Mouse (Mus musculus) brain, embryonic 14.5 days (tissue): ENCODE results near the gene Dusp8. TPM values are rescaled to one million over a fixed set of nuclear protein-coding genes. Genes with fewer than 3 reads are reported as not detected.

Source experiments
- DNase-seq: peaks from one replicate; pipeline ENCODE4 v3.0.0-alpha.2; 2011; ENCODE audit warnings: low read depth
- CTCF ChIP-seq: fragments of 200-500 bp; IDR thresholded peaks from 2 replicates; pipeline ENCODE4 v1.5.1; 2012; ENCODE audit warnings: inconsistent platforms, mild to moderate bottlenecking, moderate library complexity, borderline replicate concordance; ENCODE audit not compliant: insufficient read depth, insufficient read length; ENCODE audit errors: extremely low read depth
- POLR2A ChIP-seq: fragments of 200-500 bp; IDR thresholded peaks from 2 replicates; pipeline ENCODE4 v1.6.1; 2012; ENCODE audit warnings: mild to moderate bottlenecking, inconsistent platforms, borderline replicate concordance; ENCODE audit not compliant: poor library complexity, insufficient read depth, insufficient read length, severe bottlenecking; ENCODE audit errors: extremely low read depth
- polyA plus RNA-seq: library from polyadenylated mRNA; depleted of rRNA; stranded (reverse); fragments of >200 nt; gene quantifications from 2 replicates; pipeline ENCODE4 v1.2.3, GENCODE M21; 2012

The Dusp8 gene
- polyA plus RNA-seq, 1 experiment = 145 TPM

DNA sequence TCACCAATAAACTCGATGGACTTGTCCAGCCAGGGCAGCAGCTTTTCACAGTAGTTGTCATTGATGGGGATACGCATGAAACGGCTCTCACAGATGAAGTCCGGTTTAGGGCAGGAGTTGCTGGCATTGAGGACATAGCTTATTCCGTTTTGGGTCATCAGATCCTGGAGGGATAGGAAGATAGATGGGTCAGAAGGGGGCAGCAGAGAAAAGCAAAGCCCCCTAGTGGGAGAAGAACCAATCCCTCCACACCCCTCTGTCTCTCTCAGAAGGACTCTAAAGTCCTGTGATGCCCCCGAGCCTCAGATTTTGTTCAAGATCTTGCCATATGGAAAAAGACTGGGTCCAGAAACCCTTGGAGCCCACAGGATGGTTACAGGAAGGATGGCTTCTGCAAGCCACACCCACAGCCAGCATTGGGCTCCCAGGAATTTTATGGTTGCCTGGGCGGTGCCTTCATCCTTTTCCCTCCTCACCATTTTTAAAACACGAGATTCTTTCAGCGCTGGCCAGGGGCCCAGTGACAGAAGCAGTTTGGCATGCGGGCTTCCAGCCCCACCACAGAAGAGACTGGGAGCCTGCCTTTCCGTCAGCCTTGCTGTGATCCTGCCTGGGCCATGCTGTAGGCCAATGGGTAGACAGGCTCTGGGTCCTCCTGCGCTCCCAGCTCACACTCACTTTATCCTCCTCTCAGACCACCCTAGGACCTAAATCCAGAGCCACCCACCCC is 11.9 kb downstream of the Dusp8 start:
- no peak for TF ChIP-seq POLR2A
- TF ChIP-seq CTCF = no peak
- DNase-seq = peak; percentile 68

DNA sequence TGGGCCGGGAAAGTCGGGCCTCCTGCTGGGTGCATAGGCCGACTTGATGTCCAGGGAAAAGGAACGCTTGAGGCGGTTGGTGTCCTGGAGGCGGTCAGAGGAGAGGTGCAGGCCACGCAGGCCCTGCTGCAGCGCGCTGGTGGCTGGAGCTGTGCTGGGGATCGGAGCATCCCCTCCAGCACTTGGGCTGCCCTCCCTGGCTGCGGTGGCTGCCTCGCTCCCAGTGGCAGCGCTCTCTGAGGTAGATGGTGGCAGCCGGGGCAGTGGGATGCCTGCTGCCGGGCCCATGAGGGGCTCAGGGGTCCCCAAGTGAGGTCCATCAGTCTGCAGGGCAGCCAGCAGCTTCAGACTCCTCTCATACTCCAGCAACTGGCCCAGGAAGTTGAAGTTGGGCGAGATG is 13.0 kb downstream of the Dusp8 start:
- no peak for TF ChIP-seq CTCF
- TF ChIP-seq POLR2A = no peak
- DNase-seq = no peak

DNA sequence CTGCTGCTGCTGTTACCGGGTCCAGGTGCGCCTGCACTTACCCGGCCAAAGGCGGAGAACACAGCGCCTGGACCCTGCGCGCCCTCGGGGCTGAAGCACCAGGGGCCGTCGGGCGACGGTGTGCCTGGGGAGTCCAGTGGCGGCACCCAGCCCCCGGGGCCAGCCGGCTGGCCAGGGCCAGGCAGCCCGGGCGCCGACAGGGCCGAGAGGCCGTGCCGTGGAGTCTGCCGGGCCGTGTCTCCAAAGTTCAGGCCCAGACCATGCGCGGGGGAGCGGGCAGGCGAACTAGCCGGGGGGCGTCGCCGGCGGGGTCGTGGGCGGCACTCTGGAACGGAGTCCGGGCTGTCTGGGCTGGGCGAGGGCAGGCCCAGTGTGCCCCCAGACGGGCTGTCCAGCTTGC is 13.5 kb downstream of the Dusp8 start:
- DNase-seq = no peak
- TF ChIP-seq CTCF = no peak
- no peak for TF ChIP-seq POLR2A

DNA sequence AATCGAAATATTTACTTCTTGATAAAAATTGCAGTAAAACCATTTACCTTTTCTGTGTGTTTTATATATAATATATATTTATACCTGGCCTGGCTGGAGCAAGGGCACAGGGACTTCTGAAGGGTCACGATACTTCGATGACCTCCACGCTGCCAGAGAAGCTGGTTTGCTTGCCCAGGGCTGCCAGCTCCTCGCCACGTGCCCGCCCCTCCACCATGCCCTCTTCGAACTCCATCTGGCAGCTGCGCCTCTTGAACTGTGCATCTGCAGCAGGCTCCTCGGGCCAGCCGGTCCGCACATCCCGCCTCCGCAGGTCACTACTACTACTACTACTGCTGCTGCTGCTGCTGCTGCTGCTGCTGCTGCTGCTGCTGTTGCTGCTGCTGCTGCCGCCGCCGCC is 13.9 kb downstream of the Dusp8 start:
- DNase-seq = peak; percentile 30
- TF ChIP-seq POLR2A = no peak
- no peak for TF ChIP-seq CTCF

DNA sequence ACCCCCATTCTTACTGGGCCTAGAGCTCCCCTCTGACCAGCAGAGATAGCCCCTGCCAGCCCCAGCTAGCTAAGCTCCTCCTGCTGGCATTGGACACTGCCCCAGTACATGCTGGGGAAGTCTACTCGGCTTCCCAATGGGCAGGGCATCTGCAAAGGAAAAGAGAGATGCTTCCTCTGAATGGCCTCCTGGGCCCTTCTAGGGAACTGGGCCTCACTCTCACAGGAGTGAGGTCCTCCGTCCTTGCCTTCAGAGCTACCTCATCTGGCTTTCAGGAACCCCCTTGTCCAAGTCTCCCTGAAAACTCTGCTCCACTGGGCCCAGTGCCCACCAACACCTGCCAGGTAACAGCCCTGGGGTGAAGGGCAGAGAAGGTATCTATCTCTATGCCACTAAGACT is 14.8 kb downstream of the Dusp8 start:
- no peak for TF ChIP-seq CTCF
- TF ChIP-seq POLR2A = no peak
- no peak for DNase-seq

DNA sequence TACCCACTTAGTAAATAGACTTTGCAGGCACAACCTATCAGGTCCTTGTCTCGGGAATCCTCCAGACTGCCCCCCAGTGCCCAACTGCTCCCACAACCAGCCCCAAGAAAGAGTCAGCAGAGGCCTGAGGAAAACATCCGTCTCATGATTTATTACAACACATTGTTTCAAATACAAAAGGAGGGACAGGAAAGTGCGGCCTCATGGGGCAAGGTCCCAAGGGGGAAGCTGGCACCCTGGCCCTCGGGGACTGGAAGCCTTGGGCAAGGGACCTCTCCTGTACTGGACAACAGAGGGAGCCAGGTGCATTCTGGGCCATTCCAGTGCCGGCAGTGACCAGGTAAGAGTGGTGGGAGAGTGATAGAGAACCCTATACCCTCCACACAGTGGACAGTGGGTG is 16.3 kb downstream of the Dusp8 start:
- no peak for DNase-seq
- no peak for TF ChIP-seq POLR2A
- TF ChIP-seq CTCF = no peak

DNA sequence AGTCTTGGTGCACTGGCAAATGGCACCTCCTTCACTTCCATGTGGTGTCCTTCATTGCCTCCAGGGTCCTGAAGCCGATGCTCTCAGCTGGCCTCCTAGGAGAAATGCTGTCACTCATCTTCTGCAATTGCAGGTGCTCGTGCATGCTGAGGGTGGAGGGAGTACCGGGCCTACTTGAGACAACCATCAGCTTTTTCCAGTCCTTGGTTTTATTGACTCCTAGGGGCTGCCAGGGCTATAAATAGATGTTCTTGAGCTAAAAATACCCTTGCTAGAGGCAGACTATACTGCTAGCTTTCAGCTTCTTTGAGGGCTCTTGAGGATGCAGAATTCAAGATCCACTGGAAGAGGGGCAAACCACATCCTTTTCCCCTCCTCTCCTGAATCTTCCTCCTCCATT is 18.5 kb downstream of the Dusp8 start:
- TF ChIP-seq CTCF = no peak
- TF ChIP-seq POLR2A = no peak
- peak; percentile 14 for DNase-seq

DNA sequence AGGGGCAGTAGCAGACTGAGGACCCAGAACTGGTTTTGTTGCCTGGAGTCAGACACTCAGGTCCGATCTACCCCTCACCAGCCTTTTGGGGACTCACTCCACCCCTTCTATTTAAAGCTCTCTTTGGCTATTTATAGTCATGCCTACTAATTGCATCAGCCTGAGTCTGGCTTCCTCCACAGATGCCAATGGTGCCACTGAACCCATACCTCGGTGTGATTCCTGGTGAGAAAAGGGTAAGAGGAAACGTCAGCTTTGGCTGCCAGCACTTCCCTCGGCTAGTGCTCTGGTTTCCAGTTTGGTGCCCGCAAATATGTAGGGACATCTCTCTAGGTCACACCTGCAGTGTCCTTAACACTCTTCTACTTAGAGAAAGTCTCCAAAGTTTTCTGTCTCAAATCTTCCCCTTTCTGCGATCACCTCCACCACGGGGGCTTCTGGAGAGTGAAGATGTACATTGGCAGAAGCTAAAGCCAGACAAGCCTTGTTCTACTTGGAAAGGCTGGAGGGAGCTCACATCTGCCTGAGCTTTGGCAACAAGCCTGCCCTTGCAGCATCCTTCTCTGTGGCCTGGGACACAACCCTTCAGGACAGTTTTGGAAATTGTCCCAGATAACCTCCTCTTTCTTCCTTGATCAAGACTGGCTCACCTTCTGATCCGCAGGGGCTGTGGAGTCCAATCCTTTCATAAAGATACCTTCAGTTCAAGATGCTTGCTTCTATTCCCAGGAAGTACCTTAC is 21.3 kb downstream of the Dusp8 start:
- DNase-seq = no peak
- no peak for TF ChIP-seq CTCF
- TF ChIP-seq POLR2A = no peak

DNA sequence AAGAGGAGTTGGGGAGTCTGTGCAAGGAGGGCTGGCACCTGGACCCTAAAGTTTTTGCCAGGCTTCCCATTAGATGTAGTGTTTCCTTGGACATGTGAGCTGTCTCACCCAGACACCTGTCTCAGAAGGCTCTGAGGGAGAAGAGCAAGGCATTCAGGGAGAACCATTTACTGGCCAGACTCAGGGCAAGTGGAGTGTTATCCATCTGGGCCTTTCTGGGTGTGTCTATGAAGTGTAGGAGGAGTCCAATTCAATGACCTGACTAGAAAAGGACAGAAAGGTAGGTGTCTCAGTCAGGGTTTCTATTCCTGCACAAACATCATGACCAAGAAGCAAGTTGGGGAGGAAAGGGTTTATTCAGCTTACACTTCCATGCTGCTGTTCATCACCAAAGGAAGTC is 23.9 kb downstream of the Dusp8 start:
- DNase-seq = no peak
- no peak for TF ChIP-seq POLR2A
- TF ChIP-seq CTCF = no peak

DNA sequence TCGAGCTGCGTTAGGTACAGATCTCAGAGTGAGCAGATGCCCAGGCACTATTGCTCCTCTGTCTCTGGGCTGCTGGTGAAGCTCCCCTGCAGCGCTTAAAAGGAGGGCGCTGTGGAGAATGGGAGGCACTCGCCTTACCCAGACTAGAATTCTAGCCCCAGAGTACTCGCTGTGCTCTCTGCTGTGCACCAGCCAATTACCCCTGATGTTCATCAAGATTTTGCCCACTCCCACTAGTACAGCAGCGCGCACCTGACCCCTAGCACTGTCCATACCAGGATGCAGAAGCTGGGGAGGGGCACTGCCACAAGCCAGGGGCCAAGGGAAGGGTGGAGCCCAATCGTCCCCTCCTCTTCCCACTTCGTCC is 24.4 kb downstream of the Dusp8 start:
- TF ChIP-seq CTCF = no peak
- TF ChIP-seq POLR2A = no peak
- no peak for DNase-seq

DNA sequence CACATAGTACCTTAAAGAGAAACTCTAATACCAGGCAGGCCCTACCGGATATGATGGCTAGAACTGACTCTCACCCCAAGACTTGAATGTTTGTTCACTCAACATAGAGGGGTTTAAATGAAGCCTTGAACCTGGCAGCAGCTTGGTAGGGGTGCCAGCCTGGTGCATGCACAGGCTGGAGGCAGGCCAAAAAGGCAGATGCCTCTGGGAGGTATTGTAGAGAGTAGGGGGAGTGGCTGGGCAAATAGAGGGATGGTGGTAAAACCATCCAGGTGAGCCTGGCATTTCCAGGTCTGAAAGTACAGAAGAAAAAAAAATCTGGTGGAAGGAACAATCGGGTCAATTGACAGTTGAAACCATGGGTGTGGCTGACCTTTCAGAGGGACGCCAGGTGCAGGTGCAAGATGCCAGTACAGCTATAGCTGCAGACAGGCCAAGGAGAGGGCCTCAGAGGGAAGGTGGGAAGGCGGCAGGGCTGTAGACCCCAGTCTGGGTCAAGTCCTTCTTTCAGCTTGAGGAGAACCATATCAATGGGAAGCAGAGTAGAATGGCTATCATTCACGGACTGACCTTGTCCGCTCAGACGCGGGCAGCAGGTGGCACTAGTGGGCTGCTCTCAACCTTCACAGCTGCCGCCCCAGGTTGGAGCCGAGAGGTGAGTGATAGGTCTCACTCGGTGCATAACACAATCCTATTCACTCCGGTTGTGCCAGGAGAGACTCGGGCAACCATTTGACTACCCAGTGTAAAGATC is 25.0 kb downstream of the Dusp8 start:
- TF ChIP-seq POLR2A = no peak
- peak; percentile 93 for TF ChIP-seq CTCF
- DNase-seq = peak; percentile 80

DNA sequence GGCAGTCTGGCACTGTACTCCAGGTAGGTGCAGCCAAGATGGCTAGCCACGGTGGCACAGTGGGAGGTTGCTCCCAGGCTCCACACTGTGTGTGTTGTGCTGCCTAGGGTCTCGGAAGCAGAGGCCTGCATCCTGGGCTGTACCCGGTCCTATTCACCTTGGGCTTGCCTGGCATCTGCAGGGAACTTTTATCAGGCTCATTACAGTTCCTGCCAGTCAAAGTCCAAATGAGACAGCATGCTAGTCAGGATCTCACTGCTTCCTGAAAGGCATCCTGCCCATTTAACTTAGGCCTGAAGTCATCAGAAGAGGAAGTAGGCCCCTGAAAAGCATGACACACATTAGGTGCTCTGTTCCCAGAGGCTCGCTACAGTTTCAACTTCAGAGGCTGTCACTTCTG is 27.2 kb downstream of the Dusp8 start:
- no peak for TF ChIP-seq POLR2A
- TF ChIP-seq CTCF = no peak
- DNase-seq = no peak

DNA sequence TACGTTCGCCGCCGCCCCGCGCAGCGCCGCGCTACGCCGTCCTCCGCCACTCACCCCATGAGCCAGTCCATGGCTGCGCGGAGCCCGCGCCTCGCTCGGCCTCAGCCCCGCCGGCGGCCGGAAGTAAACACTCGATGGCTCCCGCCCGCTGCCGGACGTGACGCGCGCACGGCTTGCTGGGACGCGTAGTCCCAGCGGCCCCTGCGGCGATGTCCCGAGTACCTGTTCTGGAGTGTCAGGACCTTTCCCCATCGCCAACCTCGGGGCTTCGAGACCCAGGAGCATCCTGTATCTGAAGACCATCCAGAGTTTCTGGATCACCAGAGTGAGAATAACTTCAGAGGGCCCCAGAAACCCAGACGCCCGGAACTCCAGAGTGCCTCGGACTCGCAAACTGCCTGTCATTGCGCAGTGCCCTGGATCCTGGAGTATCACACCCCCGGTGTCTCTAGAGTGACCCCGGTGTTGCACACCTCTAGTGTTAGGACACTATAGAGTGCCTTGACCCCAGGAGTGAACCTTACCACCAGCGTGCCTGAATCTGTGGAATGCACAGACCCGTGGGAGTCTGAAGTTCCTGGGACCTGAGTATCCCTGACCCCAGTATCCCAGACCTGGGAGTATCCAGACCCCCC is 34.6 kb downstream of the Dusp8 start, which contains the start of gene Mob2:
TSS of gene Mob2 (minus strand) at position 135 of the 635 bp plus-strand sequence.
- TF ChIP-seq CTCF (no peak), POLR2A (peak; percentile 94)
- peak; percentile 93 for DNase-seq
